Mouse (Mus musculus): Measurements from ENCODE around the gene Cdk6. TPM values are rescaled to one million over a fixed set of nuclear protein-coding genes. Genes with fewer than 3 reads are reported as not detected.
"Not testable (repeated sequence)": the region's sequence is repeated elsewhere in the genome, so short reads cannot be mapped to it uniquely, and the experiment has no call there.

Gene Cdk6
- total RNA-seq, 4 experiments from 2014 or later, result 0.56 to 1.3 (median 1.2) TPM

GRCm38 (mm10) chr5:3508480-3509381 lies 167.4 kb downstream of the Cdk6 start:
- no peak for DNase-seq (ENCODE audit: low spot score in 2 of 2)

DNA sequence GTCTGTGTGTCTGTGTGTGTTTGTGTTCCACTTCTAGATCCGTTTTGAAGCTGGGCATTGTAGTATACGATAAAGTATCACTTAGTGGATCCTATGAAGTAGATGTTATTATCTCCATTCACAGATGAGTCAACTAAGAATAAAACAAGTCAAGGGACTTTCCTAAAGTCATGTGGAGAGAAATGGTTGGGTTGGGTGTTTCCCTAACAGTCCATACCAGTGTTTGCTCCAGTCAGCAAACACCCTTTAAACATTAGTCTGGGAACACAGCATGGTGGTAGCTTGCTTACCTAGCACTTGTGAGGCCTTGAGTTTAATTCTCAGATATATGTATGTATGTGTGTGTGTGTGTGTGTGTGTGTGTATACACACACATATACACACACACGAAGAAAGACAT lies 168.2 kb downstream of the Cdk6 start:
- DNase-seq (ENCODE audit: low spot score in 2 of 2), result no peak

GRCm38 (mm10) chr5:3511097-3511795 lies 170.0 kb downstream of the Cdk6 start:
- no peak for DNase-seq (ENCODE audit: low spot score in 2 of 2)

DNA sequence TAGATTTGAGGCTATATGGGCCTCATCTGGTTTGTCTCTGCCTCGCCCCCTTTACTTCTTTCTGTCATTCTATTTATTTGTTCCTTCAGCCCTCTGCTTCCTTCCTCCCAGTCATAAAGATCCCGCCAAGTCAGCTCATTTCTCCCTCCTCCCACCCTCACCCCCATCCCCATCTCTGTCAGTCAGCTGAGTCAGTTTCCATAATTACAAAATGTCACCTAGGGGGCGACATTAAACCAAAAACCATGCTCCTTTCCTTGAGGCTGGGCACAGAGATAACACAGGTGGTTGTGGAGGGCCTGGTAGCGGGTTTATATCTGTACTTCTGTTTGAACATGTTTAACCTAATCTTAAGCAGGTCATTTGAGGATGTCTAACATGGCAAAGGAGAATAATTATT lies 171.3 kb downstream of the Cdk6 start:
- DNase-seq (ENCODE audit: low spot score in 2 of 2), result no peak

DNA sequence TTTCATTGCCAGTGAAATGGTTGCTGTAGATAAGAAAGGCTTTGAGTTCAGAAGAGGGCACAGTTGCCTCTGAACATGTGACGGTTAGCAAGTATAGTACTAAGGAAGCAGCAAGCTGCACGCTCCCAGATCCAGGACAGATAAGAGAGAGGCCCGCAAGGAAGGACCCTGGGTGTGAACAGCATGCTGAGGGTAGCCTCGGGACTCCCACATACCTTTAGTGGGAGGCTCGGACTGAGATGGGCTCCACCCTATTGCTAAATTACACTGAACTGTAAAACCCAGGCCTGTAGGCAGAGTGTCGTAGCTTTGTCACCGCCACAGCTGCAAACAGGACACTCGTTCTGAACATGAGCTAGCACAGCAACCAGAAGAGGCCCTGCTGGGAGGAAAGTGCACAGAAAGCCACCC lies 173.6 kb downstream of the Cdk6 start:
- DNase-seq (ENCODE audit: low spot score in 2 of 2), result no peak

DNA sequence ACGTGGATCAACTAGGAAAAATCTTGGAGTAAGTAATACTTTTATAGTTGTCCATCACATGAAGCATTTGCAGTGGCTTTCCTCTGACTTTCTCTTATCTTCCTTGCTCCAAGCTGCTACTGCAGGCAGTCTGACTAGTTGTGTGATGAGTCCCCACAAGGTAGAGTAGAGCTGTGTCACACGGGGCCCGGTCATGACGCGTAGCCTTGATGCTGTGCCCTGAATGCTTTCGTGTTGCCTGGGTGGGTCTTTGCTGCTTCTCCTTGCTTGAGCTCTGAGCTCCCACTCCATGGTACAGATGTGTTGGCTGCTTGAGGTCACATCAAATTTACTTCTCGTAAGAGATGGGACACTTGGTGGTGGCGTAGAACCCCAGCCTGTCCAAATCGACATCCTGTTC lies 174.2 kb downstream of the Cdk6 start:
- no peak for DNase-seq (ENCODE audit: low spot score in 2 of 2)

DNA sequence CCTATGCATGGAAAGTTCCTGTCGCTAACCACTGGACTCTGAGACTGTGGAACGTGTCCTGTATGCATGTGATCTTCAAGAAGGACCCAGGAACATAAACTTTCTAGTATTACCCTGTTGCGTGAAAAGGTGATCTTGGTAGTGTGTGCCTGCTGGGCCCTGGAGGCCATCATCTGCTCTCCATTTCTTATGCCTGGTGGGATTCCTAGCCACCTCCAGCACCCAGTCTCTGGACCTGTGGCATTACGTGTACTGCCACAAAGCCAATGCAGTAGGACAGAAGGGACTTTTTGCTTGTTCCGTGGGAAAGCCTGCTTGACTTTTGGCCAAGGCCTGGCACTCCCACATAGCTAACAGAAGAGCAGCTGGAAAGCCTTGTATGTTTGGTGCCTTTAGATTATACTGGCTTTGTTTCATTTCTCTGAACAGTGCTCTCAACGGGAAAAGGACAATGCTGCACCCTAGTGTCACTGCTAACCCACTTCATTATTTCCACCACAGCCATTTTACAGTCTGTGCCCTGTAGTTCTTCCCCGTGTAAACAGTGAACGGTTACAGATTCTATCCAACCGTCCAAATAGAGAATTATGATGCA lies 175.3 kb downstream of the Cdk6 start:
- no peak for DNase-seq (ENCODE audit: low spot score in 2 of 2)

DNA sequence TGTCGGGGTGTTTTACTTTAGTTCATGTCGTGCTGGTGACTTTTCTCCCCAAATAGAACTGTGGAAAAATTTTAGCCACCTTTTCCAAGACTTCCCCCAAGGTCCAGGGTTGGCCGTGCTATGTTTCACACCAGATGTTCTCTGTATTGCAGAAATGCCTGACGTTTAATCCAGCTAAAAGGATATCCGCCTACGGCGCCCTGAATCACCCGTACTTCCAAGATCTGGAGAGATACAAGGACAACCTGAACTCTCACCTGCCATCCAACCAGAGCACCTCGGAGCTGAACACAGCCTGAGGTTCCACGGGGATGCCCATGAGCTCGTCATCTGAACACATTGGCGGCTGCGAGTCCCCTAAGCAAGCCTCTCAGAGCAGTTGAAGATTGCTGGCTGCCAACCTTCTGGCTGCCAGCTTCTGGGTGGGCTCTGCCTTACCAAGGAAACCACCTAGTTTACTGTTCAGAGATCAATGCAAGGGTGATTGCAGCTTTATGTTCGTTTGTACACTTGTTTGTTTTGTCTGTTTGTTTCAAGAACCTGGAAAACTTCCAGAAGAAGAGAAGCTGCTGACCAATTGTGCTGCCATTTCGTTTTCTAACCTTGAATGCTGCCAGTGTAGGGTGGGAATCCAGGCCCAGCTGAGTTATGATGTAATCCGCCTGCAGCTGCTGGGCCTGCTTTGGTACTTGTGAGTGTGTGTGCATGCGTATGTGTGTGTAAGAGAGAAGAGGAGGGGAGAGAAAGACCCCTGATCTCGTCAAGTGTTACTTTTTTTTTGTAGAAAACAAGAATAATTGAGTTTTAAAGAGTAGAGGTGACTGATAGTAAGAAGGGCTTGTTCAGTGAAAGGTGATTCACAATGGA lies 179.4 kb downstream of the Cdk6 start:
- DNase-seq (ENCODE audit: low spot score in 2 of 2), result no peak

DNA sequence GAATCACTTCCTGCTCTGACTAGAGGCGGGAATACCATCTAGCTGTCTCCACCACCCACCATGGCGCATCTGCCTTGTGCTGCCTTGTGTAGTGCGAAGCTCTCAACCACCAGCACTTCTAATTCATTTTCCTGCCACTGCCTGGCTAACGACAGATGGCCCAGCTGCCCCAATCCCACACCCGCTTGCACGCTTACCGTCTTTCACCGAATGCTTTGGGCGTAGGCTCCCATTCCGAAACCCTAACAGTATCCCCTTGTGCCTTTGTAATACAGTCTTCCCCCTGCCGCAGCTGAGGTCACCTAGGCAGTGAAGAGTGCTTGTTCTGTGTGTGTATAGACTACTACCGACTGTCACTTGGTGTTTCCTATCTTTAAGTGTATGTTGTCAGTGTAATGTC lies 180.5 kb downstream of the Cdk6 start:
- DNase-seq (ENCODE audit: low spot score in 2 of 2), result no peak

- DNase-seq (ENCODE audit: low spot score in 2 of 2), result no peak
Observed at GRCm38 (mm10) chr5:3522826-3523225, 181.5 kb downstream of the Cdk6 start.

DNA sequence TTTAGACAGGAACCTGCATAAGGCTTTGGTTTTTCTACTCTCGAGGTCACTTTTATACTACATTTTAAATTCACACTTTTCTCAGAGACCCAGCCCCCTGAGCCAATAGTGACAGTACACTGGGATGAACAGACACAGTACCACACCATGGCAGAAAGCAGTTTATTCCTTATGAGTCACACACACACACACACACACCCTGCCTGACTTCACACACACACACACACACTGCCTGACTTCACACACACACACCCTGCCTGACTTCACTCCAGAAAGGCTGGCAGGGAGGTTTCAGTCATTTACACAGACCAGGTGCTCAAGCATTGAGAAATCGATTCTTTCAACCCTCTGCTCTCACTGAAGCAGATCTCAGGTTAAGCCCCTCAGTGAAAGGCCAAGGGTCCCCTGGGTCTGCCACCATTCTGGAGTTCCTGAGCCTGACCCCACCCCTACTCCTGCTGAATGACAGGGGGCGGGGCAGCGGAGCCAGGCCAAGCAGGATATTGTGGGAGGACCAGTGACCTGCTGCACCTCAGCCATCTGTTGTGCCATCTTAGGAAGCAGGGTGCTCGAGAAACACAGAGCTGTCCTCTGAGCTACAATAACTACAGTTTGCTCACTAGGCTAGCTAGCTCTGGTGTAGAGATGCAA lies 185.9 kb downstream of the Cdk6 start:
- DNase-seq (ENCODE audit: low spot score in 2 of 2), result no peak

- DNase-seq (ENCODE audit: low spot score in 2 of 2), result no peak
Observed at GRCm38 (mm10) chr5:3529585-3530189, 188.4 kb downstream of the Cdk6 start.

DNA sequence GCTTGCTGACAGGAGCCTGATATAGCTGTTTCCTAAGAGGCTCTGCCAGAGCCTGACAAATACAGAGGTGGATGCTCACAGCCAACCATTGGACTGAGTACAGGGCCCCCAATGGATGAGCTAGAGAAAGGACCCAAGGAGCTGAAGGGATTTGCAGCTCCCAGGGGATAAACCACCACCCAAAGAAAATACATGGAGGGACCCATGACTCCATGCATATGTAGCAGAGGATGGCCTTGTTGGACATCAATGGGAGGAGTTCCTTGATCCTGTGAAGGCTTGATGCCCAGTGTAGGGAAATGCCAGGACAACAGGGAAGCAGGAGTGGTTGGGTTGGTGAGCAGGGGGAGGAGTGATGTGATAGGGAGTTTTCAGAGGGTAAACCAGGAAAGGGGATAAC lies 190.8 kb downstream of the Cdk6 start:
- not testable (repeated sequence) for DNase-seq (ENCODE audit: low spot score in 2 of 2)

DNA sequence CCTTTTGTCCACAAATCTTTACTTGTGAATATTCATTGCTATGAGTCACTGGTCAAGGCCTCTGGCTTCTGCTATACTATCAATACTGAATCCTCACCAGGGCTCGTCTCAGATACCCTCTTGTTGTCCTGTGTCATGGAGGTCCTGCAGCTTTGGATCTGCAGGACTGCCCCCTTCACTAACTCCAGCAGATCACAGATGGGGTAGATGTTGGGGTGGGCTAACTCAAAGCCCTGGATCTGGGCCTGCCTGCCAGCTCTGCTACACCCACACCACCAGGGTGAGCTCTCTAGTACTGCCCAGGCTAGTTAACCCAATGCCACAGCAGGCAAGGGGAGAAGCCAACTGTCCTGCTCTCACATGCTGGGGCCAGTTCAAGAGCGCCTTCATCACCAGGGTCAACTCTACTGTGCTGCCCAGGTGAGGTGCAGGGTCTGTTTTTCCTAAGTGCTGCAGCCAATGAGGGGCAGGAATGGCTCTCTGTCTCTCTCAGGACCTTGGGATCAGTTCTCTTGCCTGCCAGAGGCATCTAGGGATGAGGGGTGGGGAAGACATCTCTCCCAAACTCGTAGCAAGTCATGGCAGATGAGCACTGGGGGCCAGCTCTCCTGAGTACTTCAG lies 195.4 kb downstream of the Cdk6 start:
- DNase-seq (ENCODE audit: low spot score in 2 of 2), result no peak

DNA sequence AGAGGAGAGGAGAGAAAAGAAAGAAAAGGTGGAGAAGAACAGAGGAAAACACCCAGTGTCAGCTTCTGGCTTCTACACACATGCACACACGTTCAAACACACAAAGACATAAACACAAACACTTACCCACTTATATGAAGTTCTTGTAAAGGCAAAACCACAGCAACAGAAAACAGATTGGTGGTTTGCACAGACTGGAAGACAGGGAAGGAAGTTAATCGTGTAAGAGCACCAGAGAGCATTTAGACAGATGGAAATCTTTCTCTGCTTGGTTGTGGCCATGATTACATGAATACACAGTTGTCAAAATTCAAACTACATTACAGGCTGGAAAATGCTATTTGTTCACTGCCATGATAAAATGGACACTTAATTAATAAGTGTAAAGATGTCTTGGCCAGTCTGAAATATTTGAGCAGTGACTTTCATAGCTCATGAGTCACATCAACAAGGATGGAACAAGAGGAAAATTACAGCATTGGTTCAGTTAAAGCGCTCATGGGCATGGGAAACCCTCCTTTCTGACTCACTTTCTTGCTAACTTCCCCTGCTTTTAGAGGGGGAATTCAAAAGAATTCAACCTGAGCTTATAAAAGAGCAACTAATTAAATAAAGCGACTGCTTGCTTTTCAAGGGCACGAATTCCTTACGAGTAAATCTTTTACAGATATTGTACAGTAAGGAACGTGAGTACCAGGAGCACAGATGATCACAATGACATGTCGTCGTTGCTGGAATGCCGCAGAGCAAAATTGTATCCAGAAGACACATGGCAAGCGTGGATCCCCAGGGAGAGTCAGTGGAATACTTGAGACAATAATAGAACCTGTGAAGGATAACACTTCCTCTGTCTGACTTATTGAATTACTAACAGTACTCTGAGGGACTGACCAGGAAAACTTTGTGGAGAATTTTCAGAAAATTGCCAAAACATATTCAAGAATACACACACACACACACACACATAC lies 197.5 kb downstream of the Cdk6 start:
- no peak for DNase-seq (ENCODE audit: low spot score in 2 of 2)

DNA sequence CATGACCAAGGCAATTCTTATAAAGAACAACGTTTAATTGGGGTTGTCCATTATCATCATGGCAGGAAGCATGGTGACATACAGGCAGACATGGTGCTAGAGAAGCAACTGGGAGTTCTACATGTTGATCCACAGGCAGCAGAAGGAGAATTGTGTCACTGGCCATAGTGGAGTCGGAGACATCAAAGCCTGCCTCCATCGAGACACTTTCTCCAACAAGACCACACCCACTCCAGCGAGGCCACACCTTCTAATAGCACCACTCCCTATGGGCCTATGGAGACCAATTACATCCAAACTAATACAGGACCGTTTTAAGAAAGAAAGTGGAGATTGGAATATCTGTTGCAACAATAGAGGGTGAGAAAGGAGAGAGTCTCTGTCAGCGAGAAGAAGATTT lies 200.6 kb downstream of the Cdk6 start:
- no peak for DNase-seq (ENCODE audit: low spot score in 2 of 2)

- peak; percentile 91 to 92 for DNase-seq (ENCODE audit: low spot score in 2 of 2)
Observed at GRCm38 (mm10) chr5:3543629-3544479, 202.6 kb downstream of the Cdk6 start, which contains the start of gene Fam133b. Fam133b (plus strand) TSS chr5:3543833.

- DNase-seq (ENCODE audit: low spot score in 2 of 2), result no peak
Observed at GRCm38 (mm10) chr5:3544480-3544769, 203.1 kb downstream of the Cdk6 start.

Data from gastrocnemius, adult 8-10 months (tissue).